Mouse (Mus musculus) brain, adult 10 weeks (tissue): ENCODE measurements around the gene Prkcq. TPM values are rescaled to one million over a fixed set of nuclear protein-coding genes. Genes with fewer than 3 reads are reported as not detected.

Experiments used
- polyA plus RNA-seq: library from polyadenylated mRNA; stranded (reverse); fragments of 350-450 nt; fragmentation: Illumina TruSeq; extraction: RNeasy Lipid Tissue Mini Kit (QIAGEN cat#74804); gene quantifications from one replicate; pipeline ENCODE4 v1.2.3, GENCODE M21; 2015; ENCODE audit warnings: low read depth, low replicate concordance

Gene Prkcq
- polyA plus RNA-seq: 10.2 TPM

DNA sequence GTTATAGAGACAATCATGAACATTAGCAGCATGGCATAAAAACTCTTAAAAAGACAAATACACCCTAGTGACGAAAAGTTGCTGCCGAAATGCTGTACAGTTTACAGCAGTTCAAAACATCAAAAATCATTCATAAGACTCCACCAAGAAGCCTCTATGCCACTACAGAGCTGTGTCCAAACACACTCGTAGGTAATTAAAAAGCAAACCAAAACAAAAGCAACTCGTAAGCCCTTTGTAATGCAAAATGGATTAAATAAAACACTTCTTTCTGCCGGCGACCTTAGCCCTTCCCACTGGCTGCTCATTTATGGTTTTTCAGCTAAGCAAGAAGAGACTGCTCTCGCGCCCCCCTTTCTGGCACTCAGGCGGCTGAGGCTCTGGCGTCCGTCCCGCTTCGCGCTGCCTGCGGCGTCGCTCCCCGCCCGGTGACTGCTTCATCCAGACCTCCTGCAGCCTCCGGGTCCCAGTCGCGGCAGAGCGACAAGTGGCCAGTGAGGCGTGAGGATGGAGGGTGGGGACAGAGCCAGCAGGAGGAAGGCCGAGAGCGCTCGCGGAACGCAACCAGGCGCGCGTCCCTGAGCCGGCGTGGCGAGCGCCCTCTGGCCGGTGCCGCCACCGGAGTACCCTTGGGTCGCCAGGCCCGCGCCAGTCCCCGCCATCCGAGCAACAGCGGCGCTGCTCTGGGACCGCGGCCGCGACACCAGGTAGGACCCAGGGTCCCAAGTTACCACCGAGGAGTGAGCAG is at the start of gene Prkcq:
Gene Prkcq, plus strand, starts transcription at position 355 of the 748 bp plus-strand sequence.

